Mouse (Mus musculus) cerebellum, adult 2 months (tissue): ENCODE measurements around the gene Zfp518a. TPM values are rescaled to one million over a fixed set of nuclear protein-coding genes. Genes with fewer than 3 reads are reported as not detected.

Experiments used
- DNase-seq, 2 experiments: peaks; one replicate each; pipeline ENCODE4 v3.0.0; 2021
- H3K27ac ChIP-seq: fragments of 200-500 bp; 2 replicates; pipeline ENCODE4 v1.5.1; 2012; ENCODE audit warnings: low read length, control low read depth, inconsistent platforms; ENCODE audit not compliant: insufficient read depth
- H3K27me3 ChIP-seq: fragments of 200-500 bp; 2 replicates; pipeline ENCODE4 v1.6.1; 2012; ENCODE audit warnings: inconsistent platforms, mild to moderate bottlenecking, low read length, moderate library complexity; ENCODE audit not compliant: control insufficient read depth, insufficient read depth
- H3K4me1 ChIP-seq: fragments of 200-500 bp; 2 replicates; pipeline ENCODE4 v1.6.1; 2011; ENCODE audit warnings: low read length; ENCODE audit not compliant: control insufficient read depth, insufficient read depth
- H3K4me3 ChIP-seq: fragments of 200-500 bp; replicated peaks from 2 replicates; pipeline ENCODE3; 2011; ENCODE audit warnings: mild to moderate bottlenecking, low read depth, low read length, control low read depth; ENCODE audit not compliant: insufficient read depth
- CTCF ChIP-seq: fragments of 200-500 bp; IDR thresholded peaks from 2 replicates; pipeline ENCODE4 v1.5.1; 2011; ENCODE audit warnings: low read depth, mild to moderate bottlenecking, control low read depth, low read length, moderate library complexity, borderline replicate concordance; ENCODE audit not compliant: insufficient read depth
- POLR2A ChIP-seq: fragments of 200-500 bp; IDR thresholded peaks from 2 replicates; pipeline ENCODE4 v1.6.1; 2011; ENCODE audit warnings: low read length, control low read depth, borderline replicate concordance; ENCODE audit not compliant: insufficient read depth
- WGBS: fragments of 180-500 bp; shearing (Covaris S2); methylation state at CpG from one replicate; pipeline ENCODE4 v1.1.7; 2018; 5-methylcytosine and 5-hydroxymethylcytosine counted together
- polyA plus RNA-seq: library from polyadenylated mRNA; depleted of rRNA; stranded (reverse); fragments of >200 nt; gene quantifications from 2 replicates; pipeline ENCODE4 v1.2.3, GENCODE M21; 2012

Gene Zfp518a
- polyA plus RNA-seq, 1 experiment = 4.7 TPM

DNA sequence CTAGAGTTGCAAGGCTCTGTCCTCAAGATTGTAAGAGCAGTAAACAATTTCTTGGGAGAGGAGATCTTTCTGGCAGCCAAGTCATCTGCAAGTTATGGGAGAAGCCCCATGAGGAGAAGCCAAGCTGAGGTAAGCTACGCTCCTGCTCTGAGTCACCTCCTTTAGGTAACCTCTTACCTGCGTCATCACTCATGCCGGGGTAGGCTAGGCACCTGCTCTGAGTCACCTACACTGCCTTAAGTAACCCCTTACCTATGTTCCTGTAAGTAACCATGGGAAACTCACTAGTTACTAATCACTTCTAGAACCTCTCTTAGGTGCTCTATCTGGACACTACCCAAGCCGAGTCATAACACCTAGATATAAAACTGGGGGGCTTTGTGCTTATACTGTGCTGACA, 12.8 kb upstream of the Zfp518a start:
- Histone ChIP-seq H3K27me3 (no peaks in the 10 kb centered on the region; the same call in 1 of the 2 replicates), H3K4me3 (no peak overlapping the region), H3K4me1 (no peaks in the 10 kb centered on the region), H3K27ac (no peak overlapping the region)
- no peak for TF ChIP-seq CTCF
- no peak for TF ChIP-seq POLR2A
- no peak for DNase-seq
- 89% methylated on average over 4 of the region's 4 CpGs for WGBS

GRCm38 (mm10) chr19:40888887-40889286, 5.6 kb upstream of the Zfp518a start:
- TF ChIP-seq POLR2A = no peak
- no peak for TF ChIP-seq CTCF
- Histone ChIP-seq H3K4me1 (no peaks in the 10 kb centered on the region), H3K4me3 (no peak overlapping the region), H3K27ac (no peak overlapping the region), H3K27me3 (no peaks in the 10 kb centered on the region; the same call in 1 of the 2 replicates)
- WGBS = 94% methylated on average over 1 of the region's 1 CpGs
- DNase-seq = no peak

- 38% methylated on average over 21 of the region's 21 CpGs for WGBS
- DNase-seq = no peak
- Histone ChIP-seq H3K27me3 (no peaks in the 10 kb centered on the region), H3K4me3 (peak overlapping the region; percentile 97), H3K27ac (peak overlapping the region; percentile 91), H3K4me1 (no peaks in the 10 kb centered on the region)
- TF ChIP-seq CTCF (no peak), POLR2A (no peak)
These were observed 416 bp upstream of the Zfp518a start for GRCm38 (mm10) chr19:40894071-40894506.

GRCm38 (mm10) chr19:40895393-40895703, 843 bp downstream of the Zfp518a start:
- TF ChIP-seq POLR2A (no peak), CTCF (no peak)
- no peak for DNase-seq
- no peaks in the 10 kb centered on the region for H3K27me3 ChIP-seq
- H3K4me1 ChIP-seq = no peaks in the 10 kb centered on the region
- peak overlapping the region; percentile 97 for H3K4me3 ChIP-seq
- H3K27ac ChIP-seq = no peak overlapping the region
- 1% methylated on average over 6 of the region's 6 CpGs for WGBS

DNA sequence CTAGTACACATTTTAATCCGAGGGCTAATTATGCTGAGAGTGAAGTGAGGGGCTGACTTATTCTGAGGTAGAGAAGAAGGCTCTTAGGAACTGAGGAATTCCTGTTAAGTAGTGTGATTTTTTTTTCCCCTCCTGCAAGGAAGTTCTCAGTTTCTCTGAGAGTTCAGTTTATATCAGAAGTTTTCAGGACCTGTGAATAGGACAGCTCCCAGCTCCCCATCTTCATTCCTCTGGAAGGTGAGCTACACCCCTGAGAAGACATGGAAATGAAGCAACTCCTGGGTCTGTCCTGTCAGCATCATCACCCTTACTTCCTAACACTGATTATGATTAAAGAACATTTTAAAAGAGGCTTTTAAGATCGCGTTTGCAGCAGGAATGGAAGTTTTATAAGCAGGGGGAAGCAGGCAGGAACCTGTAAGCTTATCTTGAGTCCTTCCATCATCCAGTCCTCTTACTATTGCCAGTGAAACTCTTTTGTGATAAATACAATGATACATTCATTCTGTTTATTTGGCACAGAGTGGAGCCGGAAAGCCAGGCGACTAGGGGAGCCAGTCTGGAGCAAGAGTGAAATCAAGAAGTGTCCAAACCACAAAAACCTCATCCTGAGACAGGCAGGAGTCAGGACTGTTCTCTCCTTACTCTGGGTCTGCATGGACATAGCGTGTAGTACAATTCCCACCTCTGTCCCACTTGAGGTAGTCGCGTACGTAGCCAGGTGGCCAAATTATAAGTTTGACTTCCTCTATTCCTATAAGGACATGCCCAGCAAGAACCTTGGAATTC, 37.3 kb downstream of the Zfp518a start:
- no peak for DNase-seq
- no peaks in the 10 kb centered on the region for H3K4me1 ChIP-seq
- WGBS = 65% methylated on average over 9 of the region's 9 CpGs
- H3K27me3 ChIP-seq = no peaks in the 10 kb centered on the region
- H3K27ac ChIP-seq = no peak overlapping the region
- no peak for TF ChIP-seq CTCF
- no peak for TF ChIP-seq POLR2A
- H3K4me3 ChIP-seq = no peak overlapping the region

DNA sequence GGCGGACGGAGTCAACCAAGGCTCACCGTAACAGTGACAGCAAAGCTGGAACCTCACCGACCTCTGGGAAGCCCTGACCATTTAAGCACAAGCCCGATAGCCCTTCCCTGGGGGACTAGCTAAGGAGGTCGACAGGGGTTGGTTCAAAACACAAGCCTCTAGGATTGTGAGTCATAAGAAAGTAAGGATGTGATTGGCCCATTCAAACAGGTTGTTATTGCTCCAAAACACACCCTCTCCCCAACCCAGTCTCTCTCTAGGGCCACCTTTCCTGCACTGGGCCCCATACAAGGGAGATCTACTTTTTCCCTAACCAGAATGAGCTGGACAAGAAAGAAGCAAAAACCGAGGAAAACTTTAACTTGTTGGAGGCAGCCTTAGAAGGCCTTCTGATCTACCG, 40.9 kb downstream of the Zfp518a start:
- H3K27me3 ChIP-seq = no peaks in the 10 kb centered on the region; the same call in 1 of the 2 replicates
- H3K4me1 ChIP-seq = no peaks in the 10 kb centered on the region
- H3K4me3 ChIP-seq = no peak overlapping the region
- DNase-seq = no peak
- TF ChIP-seq CTCF (no peak), POLR2A (no peak)
- WGBS = 60% methylated on average over 8 of the region's 8 CpGs
- no peak overlapping the region for H3K27ac ChIP-seq

DNA sequence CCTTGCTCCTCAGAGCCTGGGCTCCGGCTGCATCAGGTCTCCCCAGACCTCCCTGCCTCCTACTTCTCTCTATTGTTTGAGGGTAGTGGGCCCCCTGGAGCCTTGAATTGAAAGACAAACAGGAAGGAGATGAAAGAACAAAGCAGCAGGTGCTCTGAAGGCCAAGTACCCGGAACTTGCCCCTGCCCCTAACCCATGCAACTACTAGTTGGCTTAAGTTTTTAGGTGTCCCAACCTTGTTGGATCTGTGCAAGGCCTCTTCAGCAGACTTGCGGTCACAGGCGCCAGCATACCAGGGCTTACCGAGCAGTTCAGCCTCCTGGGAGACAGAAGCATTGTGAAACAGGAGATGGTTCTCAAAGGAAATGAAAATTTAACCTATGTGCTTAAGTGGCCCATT, 41.5 kb downstream of the Zfp518a start:
- TF ChIP-seq CTCF (no peak), POLR2A (no peak)
- Histone ChIP-seq H3K4me1 (no peaks in the 10 kb centered on the region), H3K27ac (no peak overlapping the region), H3K4me3 (no peak overlapping the region), H3K27me3 (no peaks in the 10 kb centered on the region; the same call in 1 of the 2 replicates)
- DNase-seq = no peak
- WGBS = 47% methylated on average over 5 of the region's 5 CpGs

- TF ChIP-seq POLR2A (no peak), CTCF (no peak)
- Histone ChIP-seq H3K27ac (no peak overlapping the region), H3K27me3 (no peaks in the 10 kb centered on the region; the same call in 1 of the 2 replicates), H3K4me3 (no peak overlapping the region), H3K4me1 (no peaks in the 10 kb centered on the region)
- no peak for DNase-seq
- WGBS = 72% methylated on average over 7 of the region's 7 CpGs
These were observed 49.0 kb downstream of the Zfp518a start for GRCm38 (mm10) chr19:40943552-40943951.
